Mouse (Mus musculus): ENCODE measurements around the gene Acer1. TPM values are rescaled to one million over a fixed set of nuclear protein-coding genes. Genes with fewer than 3 reads are reported as not detected.

The Acer1 gene
- not detected for total RNA-seq (2021)
- long read RNA-seq, experiment 1, result 0 reads
- long read RNA-seq, experiment 2, result 0 reads

- no peak for DNase-seq
- intact Hi-C loops (cut with DNase I), result no loop called here
These were observed at the start of gene Acer1 for GRCm38 (mm10) chr17:56982013-56982412. Gene Acer1, minus strand, starts transcription at chr17:56982126.

GRCm38 (mm10) chr17:57030931-57031660, 49.2 kb upstream of the Acer1 start, which contains the start of gene Khsrp:
Gene Khsrp, minus strand, starts transcription at chr17:57031522.
- intact Hi-C loops (cut with DNase I), result loop anchor here (2.0 to 5.0 kb wide), 2 partner anchors 18 to 939 kb away; no protein-coding TSS in a partner anchor
- no peak for DNase-seq

- intact Hi-C loops (cut with DNase I), result loop anchor here (2.0 to 5.0 kb wide), 2 partner anchors 17 to 937 kb away; no protein-coding TSS in a partner anchor
- DNase-seq, result no peak
These were observed 47.8 kb upstream of the Acer1 start for GRCm38 (mm10) chr17:57029691-57030090.

- intact Hi-C loops (cut with DNase I), result no loop called here
- no peak for DNase-seq
These were observed 45.5 kb upstream of the Acer1 start for GRCm38 (mm10) chr17:57027471-57027870.

GRCm38 (mm10) chr17:57020960-57021359, 39.0 kb upstream of the Acer1 start:
- no peak for DNase-seq
- intact Hi-C loops (cut with DNase I), result no loop called here

GRCm38 (mm10) chr17:57019693-57020092, 37.8 kb upstream of the Acer1 start:
- intact Hi-C loops (cut with DNase I), result no loop called here
- DNase-seq, result no peak

- DNase-seq, result no peak
- intact Hi-C loops (cut with DNase I), result loop anchor here (2.0 kb wide), 1 partner anchor 18 kb away; the partner anchor contains the start of gene Khsrp
These were observed 30.4 kb upstream of the Acer1 start for GRCm38 (mm10) chr17:57012245-57012795.

- intact Hi-C loops (cut with DNase I), result loop anchor here (2.0 kb wide), 1 partner anchor 19 kb away; the partner anchor contains the start of gene Khsrp
- DNase-seq, result peak; percentile 87 to 89
These were observed 29.6 kb upstream of the Acer1 start, which contains the start of the genes Gtf2f1 and Gm17949 for GRCm38 (mm10) chr17:57011236-57012141. Gene Gtf2f1, minus strand, starts transcription at chr17:57011288. Gene Gm17949, plus strand, starts transcription at chr17:57011469.

GRCm38 (mm10) chr17:57010911-57011235, 28.9 kb upstream of the Acer1 start:
- DNase-seq, result no peak
- intact Hi-C loops (cut with DNase I), result no loop called here

- intact Hi-C loops (cut with DNase I), result no loop called here
- no peak for DNase-seq
These were observed 25.4 kb upstream of the Acer1 start for GRCm38 (mm10) chr17:57007137-57007905.

GRCm38 (mm10) chr17:57003994-57004393, 22.1 kb upstream of the Acer1 start:
- DNase-seq, result no peak
- intact Hi-C loops (cut with DNase I), result no loop called here

- DNase-seq, result no peak
- intact Hi-C loops (cut with DNase I), result no loop called here
These were observed 19.3 kb upstream of the Acer1 start for GRCm38 (mm10) chr17:57001228-57001627.

- intact Hi-C loops (cut with DNase I), result loop anchor here (5.0 to 10.0 kb wide), 4 partner anchors 62 to 375 kb away; partner anchors contain the start of genes Catsperd, Lonp1 and Vav1
These were observed 18.2 kb upstream of the Acer1 start, which contains the start of gene Pspn for GRCm38 (mm10) chr17:56999968-57000609. Gene Pspn, minus strand, starts transcription at chr17:57000018.

GRCm38 (mm10) chr17:56999414-56999813, 17.5 kb upstream of the Acer1 start:
- intact Hi-C loops (cut with DNase I), result loop anchor here (5.0 to 10.0 kb wide), 4 partner anchors 63 to 375 kb away; partner anchors contain the start of genes Catsperd, Lonp1 and Vav1
- no peak for DNase-seq

More at GRCm38 (mm10) chr17:56999968-57000609, 18.2 kb upstream of the Acer1 start, which contains the start of gene Pspn:
- no peak for DNase-seq

- intact Hi-C loops (cut with DNase I), result loop anchor here (2.0 to 10.0 kb wide), 5 partner anchors 65 to 372 kb away; partner anchors contain the start of genes Catsperd, Lonp1 and Vav1
- peak; percentile 90 to 94 for DNase-seq
These were observed 15.2 kb upstream of the Acer1 start, which contains the start of gene Alkbh7 for GRCm38 (mm10) chr17:56997029-56997667. Gene Alkbh7, plus strand, starts transcription at chr17:56997339.

GRCm38 (mm10) chr17:56996506-56996905, 14.6 kb upstream of the Acer1 start:
- intact Hi-C loops (cut with DNase I), result loop anchor here (2.0 to 10.0 kb wide), 5 partner anchors 66 to 372 kb away; partner anchors contain the start of genes Catsperd, Lonp1 and Vav1
- DNase-seq, result no peak

GRCm38 (mm10) chr17:56995046-56995445, 13.1 kb upstream of the Acer1 start:
- intact Hi-C loops (cut with DNase I), result loop anchor here (5.0 to 10.0 kb wide), 4 partner anchors 67 to 370 kb away; partner anchors contain the start of genes Catsperd, Lonp1 and Vav1
- DNase-seq, result no peak

- intact Hi-C loops (cut with DNase I), result loop anchor here (10.0 kb wide), 2 partner anchors 284 to 366 kb away; partner anchors contain the start of genes Catsperd, Lonp1 and Vav1
- DNase-seq, result peak in 1 of 2 experiments; percentile 7
These were observed 9.0 kb upstream of the Acer1 start for GRCm38 (mm10) chr17:56990966-56991365.
